Mouse (Mus musculus): ENCODE data around the gene Lrfn1. TPM values are rescaled to one million over a fixed set of nuclear protein-coding genes. Genes with fewer than 3 reads are reported as not detected.

Lrfn1 gene
- 10 to 100 TPM; 77.6 to 83.2 (median 81.1) TPM for total RNA-seq (2022)

- no peak for DNase-seq (ENCODE audit: low spot score in 2 of 2)
Observed at GRCm38 (mm10) chr7:28451531-28452360, at the start of gene Lrfn1. TSS of gene Lrfn1 (plus strand) at chr7:28451980.

GRCm38 (mm10) chr7:28410841-28411475 lies 40.8 kb upstream of the Lrfn1 start:
- no peak for DNase-seq (ENCODE audit: low spot score in 2 of 2)

GRCm38 (mm10) chr7:28412826-28413225 lies 39.0 kb upstream of the Lrfn1 start:
- no peak for DNase-seq (ENCODE audit: low spot score in 2 of 2)

- DNase-seq (ENCODE audit: low spot score in 2 of 2), result no peak
Observed at GRCm38 (mm10) chr7:28417368-28417767, 34.4 kb upstream of the Lrfn1 start.

GRCm38 (mm10) chr7:28418096-28418670 lies 33.6 kb upstream of the Lrfn1 start:
- DNase-seq (ENCODE audit: low spot score in 2 of 2), result no peak

- no peak for DNase-seq (ENCODE audit: low spot score in 2 of 2)
Observed at GRCm38 (mm10) chr7:28419416-28419815, 32.4 kb upstream of the Lrfn1 start.

- no peak for DNase-seq (ENCODE audit: low spot score in 2 of 2)
Observed at GRCm38 (mm10) chr7:28423018-28423417, 28.8 kb upstream of the Lrfn1 start.

GRCm38 (mm10) chr7:28427738-28428137 lies 24.0 kb upstream of the Lrfn1 start:
- DNase-seq (ENCODE audit: low spot score in 2 of 2), result no peak

GRCm38 (mm10) chr7:28430512-28430911 lies 21.3 kb upstream of the Lrfn1 start:
- DNase-seq (ENCODE audit: low spot score in 2 of 2), result no peak

- no peak for DNase-seq (ENCODE audit: low spot score in 2 of 2)
Observed at GRCm38 (mm10) chr7:28432252-28432651, 19.5 kb upstream of the Lrfn1 start.

GRCm38 (mm10) chr7:28435660-28436259 lies 16.0 kb upstream of the Lrfn1 start:
- peak in 1 of 2 experiments; percentile 42 for DNase-seq (ENCODE audit: low spot score in 2 of 2)

- peak; percentile 99 to 100 for DNase-seq (ENCODE audit: low spot score in 2 of 2)
Observed at GRCm38 (mm10) chr7:28436271-28436904, 15.4 kb upstream of the Lrfn1 start.

GRCm38 (mm10) chr7:28436932-28437570 lies 14.7 kb upstream of the Lrfn1 start, which contains the start of gene Gmfg:
TSS of gene Gmfg (plus strand) at chr7:28437447.
- DNase-seq (ENCODE audit: low spot score in 2 of 2), result peak in 1 of 2 experiments; percentile 62

- DNase-seq (ENCODE audit: low spot score in 2 of 2), result no peak
Observed at GRCm38 (mm10) chr7:28437964-28438363, 13.8 kb upstream of the Lrfn1 start.

GRCm38 (mm10) chr7:28438771-28439170 lies 13.0 kb upstream of the Lrfn1 start:
- DNase-seq (ENCODE audit: low spot score in 2 of 2), result no peak

GRCm38 (mm10) chr7:28440739-28441138 lies 11.0 kb upstream of the Lrfn1 start:
- DNase-seq (ENCODE audit: low spot score in 2 of 2), result no peak

GRCm38 (mm10) chr7:28441776-28442485 lies 9.8 kb upstream of the Lrfn1 start:
- DNase-seq (ENCODE audit: low spot score in 2 of 2), result no peak

GRCm38 (mm10) chr7:28442688-28443087 lies 9.1 kb upstream of the Lrfn1 start:
- DNase-seq (ENCODE audit: low spot score in 2 of 2), result no peak

- DNase-seq (ENCODE audit: low spot score in 2 of 2), result no peak
Observed at GRCm38 (mm10) chr7:28444344-28444974, 7.3 kb upstream of the Lrfn1 start.

- peak in 1 of 2 experiments; percentile 92 for DNase-seq (ENCODE audit: low spot score in 2 of 2)
Observed at GRCm38 (mm10) chr7:28446446-28446845, 5.3 kb upstream of the Lrfn1 start.

Measured in left cerebral cortex, adult 8-10 months (tissue).